ENCODE assay signal across 23 mouse cellular contexts in the genomic region with DNA sequence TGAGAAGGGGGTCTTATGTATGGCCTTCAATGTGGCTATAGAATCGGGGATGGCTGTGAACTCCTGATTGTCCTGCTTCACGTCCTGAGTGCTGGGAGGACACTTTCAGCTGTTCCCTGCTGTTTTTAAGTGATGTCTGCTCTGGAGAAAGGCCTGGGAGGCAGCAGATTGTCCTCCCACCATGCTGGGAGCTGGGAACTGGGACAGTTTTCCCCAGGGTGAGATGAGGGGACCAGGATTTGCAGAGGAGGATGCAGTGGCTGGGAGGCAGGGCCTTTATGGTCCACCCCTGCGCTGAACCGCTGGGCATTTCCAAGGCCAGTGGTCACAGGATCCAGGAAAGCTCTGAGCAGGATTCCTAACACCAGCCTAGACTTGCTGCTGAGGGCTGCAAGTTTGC. TPM values are rescaled to one million over a fixed set of nuclear protein-coding genes. Genes with fewer than 3 reads are reported as not detected.
A peak's percentile ranks its signal among the peaks of the same experiment; 100 is the strongest.
DNase-seq lines count a peak whose midpoint lies in the region; ATAC-seq and TF ChIP-seq lines count a peak whose summit lies in the region.
"Had no signal": no experiment of that assay in that cellular context is flagged by ENCODE, and none has a peak within 500 bp of the region (broad histone marks: within the 10 kb centered on the region; RNA-seq: fewer than 3 reads in every experiment).

No protein-coding gene starts in this region.

- no peak overlapping the region for H3K4me3 ChIP-seq in heart, embryonic 13.5 days
- no peak overlapping the region for H3K4me3 ChIP-seq in left cerebral cortex, adult 2 months
- H3K4me3 ChIP-seq: embryonic facial prominence, embryonic 15.5 days; erythroblast, embryonic 14.5 days; forebrain, embryonic 15.5 days; hindbrain, embryonic 15.5 days had no signal

- intact Hi-C loops in left cerebral cortex, adult 2 months (cut with DNase I): no loop called here

- H3K27ac ChIP-seq in heart, embryonic 13.5 days (replicated peaks): no peak overlapping the region
- peak overlapping the region; percentile 45 for H3K27ac ChIP-seq in left cerebral cortex, adult 2 months
- H3K27ac ChIP-seq: embryonic facial prominence, embryonic 15.5 days; forebrain, embryonic 15.5 days; hindbrain, embryonic 15.5 days had no signal

- no peak for TF ChIP-seq CTCF in left cerebral cortex, adult 2 months (IDR thresholded peaks at IDR 0.05)

- peak; percentile 66 for ATAC-seq in frontal cortex, adult (ENCODE audit: low TSS enrichment)
- no peak for ATAC-seq in heart, embryonic 13.5 days (ENCODE audit: extremely low read depth, insufficient number of reproducible peaks, low FRiP score, low TSS enrichment)
- ATAC-seq: CD4-positive, CD25-positive, alpha-beta regulatory T cell, adult 4 months; forebrain, embryonic 15.5 days had no signal

- no peak overlapping the region for H3K4me2 ChIP-seq in heart, embryonic 13.5 days
- H3K4me2 ChIP-seq: embryonic facial prominence, embryonic 15.5 days; forebrain, embryonic 15.5 days; hindbrain, embryonic 15.5 days had no signal

- peaks cover 28% of the 10 kb centered on the region for H3K4me1 ChIP-seq in heart, embryonic 13.5 days
- H3K4me1 ChIP-seq: embryonic facial prominence, embryonic 15.5 days; hindbrain, embryonic 15.5 days had no signal

- H3K9ac ChIP-seq in heart, embryonic 13.5 days: 0 out of 2 replicates have a peak overlapping the region, but pooled peaks have one; percentile 16
- H3K9ac ChIP-seq: embryonic facial prominence, embryonic 15.5 days; forebrain, embryonic 15.5 days; hindbrain, embryonic 15.5 days had no signal

- no peaks in the 10 kb centered on the region for H3K27me3 ChIP-seq in heart, embryonic 13.5 days (replicated peaks)
- H3K27me3 ChIP-seq: embryonic facial prominence, embryonic 15.5 days; forebrain, embryonic 15.5 days; hindbrain, embryonic 15.5 days had no signal

- WGBS in heart, embryonic 13.5 days: 69% methylated on average over 4 of the region's 4 CpGs

- H3K36me3 ChIP-seq in heart, embryonic 13.5 days: no peaks in the 10 kb centered on the region
- H3K36me3 ChIP-seq: embryonic facial prominence, embryonic 15.5 days; forebrain, embryonic 15.5 days; hindbrain, embryonic 15.5 days had no signal

- no peak for DNase-seq in frontal cortex, postnatal 25 days (ENCODE audit: low spot score in 2 of 2)
- no peak for DNase-seq in heart, adult 11 months
- no peak for DNase-seq in left cerebral cortex, adult 2 months (ENCODE audit: extremely low spot score in 1 of 2, low spot score in 2 of 2)
- DNase-seq in left cerebral cortex, adult 8-10 months (ENCODE audit: low spot score in 2 of 2): no peak
- DNase-seq in ovary, postnatal 36 days (ENCODE audit: low spot score): peak; percentile 3
- DNase-seq in ovary, postnatal 14 days (ENCODE audit: low spot score): no peak
- DNase-seq: adrenal gland, adult 8-10 months; adrenal gland, postnatal 36 days; B cell, adult 2 months; cerebellum, adult 11 months; cerebellum, adult 8-10 months; cerebellum, postnatal 14 days; embryo, embryonic 11 days; gastrocnemius, postnatal 14 days; heart, postnatal 36 days had no signal

- H3K9me3 ChIP-seq in heart, embryonic 13.5 days: no peaks in the 10 kb centered on the region
- H3K9me3 ChIP-seq: embryonic facial prominence, embryonic 15.5 days; forebrain, embryonic 15.5 days; G1E; hindbrain, embryonic 15.5 days had no signal

RNA-seq across cellular contexts. Expression of a gene that starts 9.0 kb away (rescaled TPM):
- polyA plus RNA-seq in heart, embryonic 13.5 days (2015; fragmentation: Nextera tagmentation; extraction: Ambion mirVana): 8.0 and 8.3 TPM in 2 replicates
- total RNA-seq in left cerebral cortex, adult 2 months (2021): 10 to 100 TPM; 39.0 to 45.4 TPM
- total RNA-seq in left cerebral cortex, adult 8-10 months (2022): 10 to 100 TPM; 30.4 to 36.5 (median 34.9) TPM

RNA-seq across cellular contexts. Expression of a gene that starts 30.9 kb away (rescaled TPM):
- 91.8 and 104 TPM in 2 replicates for polyA plus RNA-seq in heart, embryonic 13.5 days (2015; fragmentation: Nextera tagmentation; extraction: Ambion mirVana)
- 10 to 100 TPM; 46.1 to 52.1 TPM for total RNA-seq in left cerebral cortex, adult 2 months (2021)
- 10 to 100 TPM; 40.2 to 49.8 (median 43.4) TPM for total RNA-seq in left cerebral cortex, adult 8-10 months (2022)

RNA-seq across cellular contexts. Expression of a gene that starts 31.0 kb away (rescaled TPM):
- polyA plus RNA-seq in heart, embryonic 13.5 days (2015; fragmentation: Nextera tagmentation; extraction: Ambion mirVana): 23.2 and 24.3 TPM in 2 replicates
- 100 to 1,000 TPM; 116 to 117 TPM for total RNA-seq in left cerebral cortex, adult 2 months (2021)
- 100 to 1,000 TPM; 102 to 121 (median 111) TPM for total RNA-seq in left cerebral cortex, adult 8-10 months (2022)

RNA-seq across cellular contexts. Expression of a gene that starts 31.2 kb away (rescaled TPM):
- 20.6 and 20.7 TPM in 2 replicates for polyA plus RNA-seq in heart, embryonic 13.5 days (2015; fragmentation: Nextera tagmentation; extraction: Ambion mirVana)
- total RNA-seq in left cerebral cortex, adult 2 months (2021): 10 to 100 TPM; 40.8 to 43.1 TPM
- total RNA-seq in left cerebral cortex, adult 8-10 months (2022): 10 to 100 TPM; 33.6 to 44.9 (median 40.5) TPM
